Mouse (Mus musculus) adrenal gland, postnatal 4 days (tissue): ENCODE measurements around the gene Psen1. TPM values are rescaled to one million over a fixed set of nuclear protein-coding genes. Genes with fewer than 3 reads are reported as not detected.
A peak's percentile ranks its signal among the peaks of the same experiment; 100 is the strongest.

Experiments used
- DNase-seq, 2 experiments: peaks; one replicate each; pipeline ENCODE4 v3.0.0; 2021 to 2022; ENCODE audit warnings: low spot score in 2 of 2, mixed read lengths in 2 of 2
- total RNA-seq, 2 experiments: library from RNA; stranded (reverse); gene quantifications; 2 replicates each; pipeline ENCODE4 v1.2.3; 2021

Psen1 gene
- total RNA-seq, 2 experiments from 2014 or later: 67.4 to 68.4 TPM

GRCm38 (mm10) chr12:83770418-83771256 is 82.7 kb downstream of the Psen1 start:
- DNase-seq: peak in 1 of 2 experiments; percentile 50

- no peak for DNase-seq
Measured at GRCm38 (mm10) chr12:83775621-83776020, 87.7 kb downstream of the Psen1 start.

GRCm38 (mm10) chr12:83776766-83777165 is 88.8 kb downstream of the Psen1 start:
- DNase-seq: no peak

- no peak for DNase-seq
Measured at GRCm38 (mm10) chr12:83780181-83780580, 92.2 kb downstream of the Psen1 start.

GRCm38 (mm10) chr12:83781204-83781603 is 93.3 kb downstream of the Psen1 start:
- no peak for DNase-seq

GRCm38 (mm10) chr12:83781640-83782278 is 93.8 kb downstream of the Psen1 start:
- no peak for DNase-seq

GRCm38 (mm10) chr12:83782669-83783068 is 94.7 kb downstream of the Psen1 start:
- no peak for DNase-seq

Other genes with a start within 250 kb of the Psen1 start
- 10 to 100 TPM in 1 of 2 experiments, 1 to 10 TPM in 1; 9.4 to 10.5 TPM for gene Dpf3, start 200.4 kb upstream of the Psen1 start, total RNA-seq
- gene Dcaf4, start 167.7 kb upstream of the Psen1 start, total RNA-seq: 10 to 100 TPM; 75.0 to 80.7 TPM
- gene Zfyve1, start 90.9 kb upstream of the Psen1 start, total RNA-seq: 10 to 100 TPM; 49.4 to 52.5 TPM
- gene Rbm25, start 56.9 kb upstream of the Psen1 start, total RNA-seq: 100 to 1,000 TPM; 144 to 156 TPM
- 1 to 10 TPM; 2.8 to 6.0 TPM for gene Papln, start 75.5 kb downstream of the Psen1 start, total RNA-seq
- 10 to 100 TPM; 46.9 to 48.3 TPM for gene Numb, start 233.8 kb downstream of the Psen1 start, total RNA-seq